Mouse (Mus musculus): Measurements from ENCODE around the gene Gpsm1. TPM values are rescaled to one million over a fixed set of nuclear protein-coding genes. Genes with fewer than 3 reads are reported as not detected.
A peak's percentile ranks its signal among the peaks of the same experiment; 100 is the strongest.

Gene Gpsm1
- total RNA-seq, 2 experiments from 2014 or later = 103 to 108 TPM

DNA sequence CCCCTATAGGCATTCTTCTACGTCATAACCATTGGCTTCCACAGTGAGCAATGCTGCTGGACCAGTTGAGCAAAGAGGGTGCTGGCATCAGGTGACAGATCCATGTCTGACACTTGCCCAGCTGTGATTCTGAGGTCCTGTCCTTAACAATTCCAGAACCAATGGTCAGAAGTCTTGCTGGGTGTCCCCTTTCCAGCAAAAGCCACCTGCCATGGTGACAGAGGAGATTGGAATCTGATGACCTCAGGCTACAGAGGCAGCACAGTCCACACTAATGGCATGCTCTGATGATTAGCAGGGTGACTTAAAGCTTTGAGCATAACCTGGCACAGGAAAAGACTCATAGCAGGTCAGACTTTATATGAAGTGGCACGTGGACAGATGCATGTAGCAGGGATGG is 9.8 kb upstream of the Gpsm1 start:
- no peak for DNase-seq (ENCODE audit: extremely low spot score in 1 of 2, low spot score in 2 of 2)
- intact Hi-C loops (cut with DNase I) = no loop called here

DNA sequence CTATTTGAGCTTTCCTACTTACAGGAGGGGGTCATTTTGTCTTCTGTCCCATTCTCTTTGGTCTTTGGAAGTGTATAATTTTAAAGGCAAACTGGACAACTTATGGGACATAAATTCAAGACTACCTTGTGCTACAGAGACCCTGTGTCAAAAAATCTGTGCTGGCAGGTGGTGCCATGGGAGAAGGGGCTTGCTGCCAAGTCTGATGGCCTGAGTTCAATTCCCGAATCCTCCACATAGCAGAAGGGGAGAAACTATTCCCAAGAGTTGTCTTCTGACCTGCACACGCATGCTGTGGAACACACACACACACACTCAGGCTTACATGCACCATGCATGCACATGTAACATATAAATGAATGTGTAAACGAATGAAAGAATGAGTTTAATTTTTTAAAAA is 8.6 kb upstream of the Gpsm1 start:
- DNase-seq (ENCODE audit: extremely low spot score in 1 of 2, low spot score in 2 of 2) = no peak
- intact Hi-C loops (cut with DNase I) = no loop called here

DNA sequence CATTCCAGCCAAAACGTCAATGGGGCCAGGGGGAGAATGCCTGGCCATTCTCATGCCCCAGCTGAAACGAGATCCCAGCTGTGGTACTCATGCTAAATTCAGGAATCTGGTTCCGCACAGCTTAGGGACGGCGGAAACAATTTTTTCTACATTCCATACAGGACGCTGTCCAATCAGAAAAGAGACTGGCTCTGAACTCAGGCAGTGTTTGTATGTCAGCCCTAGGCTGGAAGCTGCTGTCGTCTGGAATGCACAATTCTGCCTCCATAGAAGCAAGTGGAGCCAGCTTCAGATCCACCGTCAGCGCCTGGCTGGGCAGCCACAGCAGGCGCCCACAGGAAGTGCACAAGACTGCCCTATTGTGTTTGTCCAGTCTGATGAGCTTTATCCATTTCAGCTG is 5.6 kb upstream of the Gpsm1 start:
- intact Hi-C loops (cut with DNase I) = no loop called here
- no peak for DNase-seq (ENCODE audit: extremely low spot score in 1 of 2, low spot score in 2 of 2)

DNA sequence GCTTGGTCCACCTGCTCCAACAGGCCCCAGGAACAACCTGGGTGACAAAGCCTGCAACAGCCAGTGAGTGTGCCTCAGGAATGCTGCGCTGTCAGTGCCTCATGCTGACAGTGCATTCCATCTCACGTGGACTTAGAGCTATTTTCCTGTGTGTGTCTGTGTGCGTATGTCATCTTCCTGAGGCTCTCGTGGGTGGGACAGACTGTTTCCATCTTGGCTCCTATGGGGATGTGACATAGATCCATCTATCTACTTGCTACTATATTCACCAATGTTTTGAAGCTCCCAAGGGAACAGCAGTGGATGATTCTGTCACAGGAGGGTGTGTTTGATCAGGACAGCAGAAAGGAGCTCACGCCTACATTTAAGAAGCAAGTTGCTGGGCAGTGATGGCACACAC is 3.4 kb upstream of the Gpsm1 start:
- intact Hi-C loops (cut with DNase I) = no loop called here
- no peak for DNase-seq (ENCODE audit: extremely low spot score in 1 of 2, low spot score in 2 of 2)

DNA sequence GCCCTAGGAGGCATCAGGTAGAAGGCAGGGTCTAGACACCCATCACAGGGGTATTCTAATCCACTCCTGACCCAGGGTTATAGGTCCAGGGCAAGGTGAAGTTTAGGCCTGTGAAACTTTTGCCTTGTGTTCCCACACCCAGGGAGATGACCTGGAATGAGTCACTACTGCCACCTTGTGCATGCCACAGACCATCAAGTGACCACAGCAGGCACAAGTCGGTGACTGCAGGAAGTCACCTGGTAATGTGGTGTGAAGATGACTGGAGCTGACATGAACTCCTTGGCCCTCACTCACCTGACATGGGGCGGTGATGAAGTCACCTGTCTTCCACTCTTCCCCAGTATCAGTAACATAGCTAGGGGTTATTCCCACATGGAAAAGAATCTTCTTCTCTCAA is 2.5 kb upstream of the Gpsm1 start:
- DNase-seq (ENCODE audit: extremely low spot score in 1 of 2, low spot score in 2 of 2) = no peak
- intact Hi-C loops (cut with DNase I) = no loop called here

DNA sequence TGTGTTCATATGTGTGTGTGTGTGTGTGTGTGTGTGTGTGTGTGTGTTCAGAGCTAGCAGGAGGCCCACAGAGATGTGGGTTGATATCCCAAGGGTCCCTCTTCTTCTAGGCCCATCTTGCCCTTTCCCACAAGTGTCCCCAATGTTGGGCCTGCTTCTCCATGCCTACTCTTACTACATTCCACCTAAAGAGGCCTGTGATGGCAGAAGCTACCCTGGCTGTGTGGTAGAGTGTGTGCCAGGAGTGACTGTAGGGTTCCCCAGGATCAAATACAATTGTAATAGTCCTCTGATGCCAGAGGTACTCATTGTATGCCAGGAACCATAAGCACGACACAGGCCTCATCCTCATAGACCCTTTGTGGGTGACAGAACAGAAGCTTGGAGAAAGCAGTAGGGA is 1.9 kb upstream of the Gpsm1 start:
- intact Hi-C loops (cut with DNase I) = no loop called here
- no peak for DNase-seq (ENCODE audit: extremely low spot score in 1 of 2, low spot score in 2 of 2)

DNA sequence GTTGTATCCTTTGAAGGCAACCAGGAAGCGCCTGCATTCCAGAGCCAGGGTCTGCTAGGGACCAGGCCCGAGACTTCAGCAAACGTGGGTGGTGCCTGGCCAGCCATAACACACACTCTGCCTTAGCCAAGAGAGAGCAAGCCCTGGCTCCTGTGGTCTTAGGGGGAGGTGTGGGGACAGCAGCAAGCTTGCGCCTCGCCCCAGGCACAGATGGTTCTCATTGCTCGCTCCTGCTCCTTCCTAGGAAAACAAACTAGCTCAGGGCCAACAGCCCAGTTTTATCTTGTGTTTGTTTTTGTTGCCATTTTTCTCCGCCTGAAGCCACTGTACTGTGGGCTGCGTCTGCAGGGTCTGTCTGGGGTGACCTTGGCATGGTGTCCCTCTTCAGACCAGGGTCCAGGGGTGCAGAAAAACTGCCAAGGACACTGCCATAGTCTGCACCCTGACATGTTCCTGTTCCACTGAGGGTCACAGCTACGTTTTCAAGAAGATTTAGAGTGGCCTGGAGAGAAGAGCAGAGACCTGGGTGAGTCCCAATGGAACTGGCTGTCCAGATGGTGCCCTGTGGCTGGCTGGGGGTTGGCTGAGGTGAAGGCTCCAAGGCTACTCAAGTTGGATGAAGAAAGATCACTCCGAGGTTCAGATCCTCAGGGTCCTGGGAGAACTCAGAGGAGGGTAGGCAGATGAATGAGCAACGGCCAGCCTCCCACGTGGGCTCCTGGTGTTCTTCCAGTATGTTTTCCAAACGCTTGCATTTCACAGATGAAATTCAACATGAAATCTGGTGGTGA is 839 bp upstream of the Gpsm1 start:
- intact Hi-C loops (cut with DNase I) = no loop called here

DNA sequence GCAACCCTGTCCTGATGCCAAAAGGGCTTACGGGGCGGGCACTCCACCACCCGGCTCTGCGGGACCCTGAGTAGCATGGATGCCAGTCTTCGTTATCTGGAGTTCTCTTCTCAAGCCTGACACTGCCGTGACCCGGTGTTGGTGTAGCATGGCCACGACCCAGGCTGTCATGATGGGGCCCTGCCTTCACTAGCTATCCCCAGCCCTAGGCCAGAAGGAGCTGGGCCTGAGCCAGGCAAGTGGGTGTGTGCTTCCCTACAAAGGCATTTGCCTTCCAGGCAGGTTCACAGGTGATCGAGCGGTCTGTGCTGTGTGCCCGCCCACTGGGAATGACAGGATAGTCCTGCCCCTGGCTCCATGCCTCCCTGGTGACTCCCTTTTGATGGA is 603 bp downstream of the Gpsm1 start:
- peak in 1 of 2 experiments; percentile 71 for DNase-seq (ENCODE audit: extremely low spot score in 1 of 2, low spot score in 2 of 2)
- intact Hi-C loops (cut with DNase I) = no loop called here

More for the DNA sequence above, 839 bp upstream of the Gpsm1 start:
- peak in 1 of 2 experiments; percentile 83 for DNase-seq (ENCODE audit: extremely low spot score in 1 of 2, low spot score in 2 of 2)

DNA sequence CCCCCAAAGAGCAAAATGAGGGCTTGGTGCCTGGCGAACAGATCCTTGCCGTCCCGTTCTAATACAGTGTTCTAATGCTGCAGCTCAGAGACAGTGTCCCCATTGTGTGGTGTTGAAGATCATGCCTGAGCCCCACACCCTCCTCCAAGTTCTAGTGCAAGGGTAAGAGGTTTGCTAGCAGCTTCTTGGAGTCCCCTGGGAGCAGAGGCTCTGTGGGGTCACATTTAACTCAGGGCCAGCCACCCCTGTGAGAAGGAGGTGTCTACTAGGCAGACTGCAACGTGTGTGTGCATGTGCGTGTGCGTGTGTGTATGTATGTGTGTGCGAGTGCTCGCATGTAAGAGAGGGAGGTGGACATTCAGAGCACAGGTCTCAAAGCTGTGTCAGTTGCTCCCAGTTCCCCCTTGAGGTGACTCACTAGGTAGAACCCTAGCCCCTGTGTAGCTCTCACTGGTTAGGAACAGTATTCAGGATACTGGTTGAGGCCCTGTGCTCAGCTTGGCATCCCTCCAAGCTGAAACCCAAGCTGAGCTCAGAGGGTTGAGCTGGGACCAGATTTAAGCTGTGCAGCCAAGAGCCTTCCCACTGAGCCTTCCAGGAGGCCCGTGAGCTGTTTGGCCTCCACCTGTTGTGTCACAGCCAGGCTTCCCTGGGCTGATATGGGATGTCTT is 1.4 kb downstream of the Gpsm1 start:
- intact Hi-C loops (cut with DNase I) = no loop called here
- no peak for DNase-seq (ENCODE audit: extremely low spot score in 1 of 2, low spot score in 2 of 2)

DNA sequence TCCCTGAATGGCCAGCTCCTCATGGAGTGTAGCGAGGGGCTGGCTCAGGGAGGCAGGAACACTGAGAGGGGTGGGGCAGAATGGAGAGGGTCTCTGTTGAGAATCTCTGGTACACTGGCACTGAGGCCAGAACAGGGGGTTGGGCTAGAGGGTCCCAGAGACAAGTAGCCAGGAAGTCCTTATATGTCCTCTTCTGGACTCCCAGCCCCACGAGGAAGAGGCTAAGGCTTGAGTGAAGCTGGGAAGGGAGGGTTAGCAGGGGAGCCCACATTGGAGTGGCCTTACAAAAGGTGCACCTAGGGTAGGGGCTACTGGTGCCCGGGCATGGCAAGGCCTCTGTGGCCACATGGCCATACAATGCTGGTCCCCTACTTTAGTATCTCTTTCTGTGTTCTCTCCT is 2.1 kb downstream of the Gpsm1 start:
- DNase-seq (ENCODE audit: extremely low spot score in 1 of 2, low spot score in 2 of 2) = no peak
- intact Hi-C loops (cut with DNase I) = no loop called here

DNA sequence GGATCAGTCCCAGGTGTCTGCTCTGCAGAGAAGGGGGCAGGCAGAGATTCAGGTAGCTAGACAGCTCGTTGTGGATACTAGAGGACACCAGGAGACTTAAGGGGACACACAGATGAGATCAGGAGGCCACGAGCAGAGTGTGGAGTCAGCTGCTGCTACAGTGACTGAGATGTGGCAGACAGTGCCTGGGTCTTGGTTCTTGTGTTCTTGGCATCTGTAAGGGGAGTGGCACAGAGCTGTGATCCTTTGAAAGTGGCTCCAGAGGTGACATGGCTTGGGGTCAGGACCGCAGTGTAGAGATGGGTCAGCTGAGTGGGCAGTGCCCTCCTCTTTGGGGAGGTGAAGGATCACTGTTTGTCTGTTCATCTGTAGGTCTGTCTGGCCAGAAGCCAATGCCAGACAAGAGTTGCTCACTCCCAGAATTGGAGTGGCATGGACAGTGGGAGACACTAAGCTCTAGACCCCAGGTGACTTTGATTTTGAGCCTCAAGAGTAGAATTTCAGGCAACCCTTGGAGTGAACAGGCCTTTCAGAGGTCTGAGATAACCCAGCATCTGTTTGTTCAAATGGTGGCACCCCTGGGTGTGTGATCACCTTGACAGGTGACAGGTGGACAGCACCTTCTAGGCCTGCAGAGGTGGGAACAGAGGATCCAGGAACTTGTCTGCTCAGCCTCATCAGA is 2.8 kb downstream of the Gpsm1 start:
- no peak for DNase-seq (ENCODE audit: extremely low spot score in 1 of 2, low spot score in 2 of 2)
- intact Hi-C loops (cut with DNase I) = no loop called here

DNA sequence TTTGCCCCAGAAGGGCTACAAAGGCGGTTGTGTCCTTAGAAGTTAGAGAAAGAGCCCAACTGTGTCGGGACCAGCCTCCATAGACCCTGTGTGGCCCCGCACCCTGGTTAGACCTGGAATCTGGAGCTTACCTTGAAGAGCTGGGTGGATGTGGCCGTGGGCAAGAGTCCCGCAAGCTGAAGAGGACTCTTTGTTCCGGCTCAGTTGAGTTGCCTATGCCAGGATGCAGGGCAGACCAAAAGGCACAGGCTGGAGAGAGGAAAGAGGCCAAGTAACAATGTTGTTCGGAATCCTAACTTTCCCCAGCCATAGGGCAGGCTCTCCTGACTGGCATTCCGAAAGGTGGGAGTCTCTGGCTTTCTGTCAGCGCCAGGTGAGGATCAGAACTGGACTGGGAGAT is 3.8 kb downstream of the Gpsm1 start:
- intact Hi-C loops (cut with DNase I) = no loop called here
- no peak for DNase-seq (ENCODE audit: extremely low spot score in 1 of 2, low spot score in 2 of 2)

DNA sequence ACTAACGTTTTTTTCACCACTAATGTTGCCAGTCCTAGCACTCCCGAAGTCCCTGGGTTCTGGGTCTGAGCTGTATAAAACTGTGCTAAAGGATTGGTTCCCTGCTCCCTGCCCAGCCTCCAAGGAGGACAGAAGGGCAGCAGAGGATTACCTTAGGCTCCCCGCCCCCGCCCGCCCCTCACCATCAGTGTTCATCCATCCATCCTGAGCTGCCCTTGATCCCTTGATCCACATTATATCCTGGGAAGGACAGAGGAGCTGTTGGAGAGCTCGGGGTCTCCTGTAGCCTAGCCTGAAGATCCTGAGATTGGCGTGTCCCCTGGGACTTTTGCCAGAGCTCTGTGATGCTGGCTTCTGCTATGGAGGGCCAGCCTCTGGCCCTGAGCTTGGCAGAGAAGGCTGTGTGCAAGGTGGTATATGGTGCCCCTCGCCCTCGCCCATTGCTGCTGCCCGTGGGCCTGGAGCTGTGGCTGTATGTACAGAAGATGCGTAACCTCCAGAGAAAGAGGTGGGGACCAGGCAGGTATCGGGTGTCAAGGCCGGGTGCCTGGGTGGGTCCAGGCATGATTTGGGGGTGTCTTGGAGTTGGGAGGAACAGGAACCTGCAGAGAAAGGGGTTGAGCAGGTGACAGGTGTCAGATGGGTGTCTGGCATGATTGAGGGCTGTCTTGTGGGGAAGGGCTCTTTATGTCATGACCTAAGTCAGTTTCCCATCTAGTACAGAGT is 4.4 kb downstream of the Gpsm1 start:
- DNase-seq (ENCODE audit: extremely low spot score in 1 of 2, low spot score in 2 of 2) = peak in 1 of 2 experiments; percentile 26
- intact Hi-C loops (cut with DNase I) = no loop called here

DNA sequence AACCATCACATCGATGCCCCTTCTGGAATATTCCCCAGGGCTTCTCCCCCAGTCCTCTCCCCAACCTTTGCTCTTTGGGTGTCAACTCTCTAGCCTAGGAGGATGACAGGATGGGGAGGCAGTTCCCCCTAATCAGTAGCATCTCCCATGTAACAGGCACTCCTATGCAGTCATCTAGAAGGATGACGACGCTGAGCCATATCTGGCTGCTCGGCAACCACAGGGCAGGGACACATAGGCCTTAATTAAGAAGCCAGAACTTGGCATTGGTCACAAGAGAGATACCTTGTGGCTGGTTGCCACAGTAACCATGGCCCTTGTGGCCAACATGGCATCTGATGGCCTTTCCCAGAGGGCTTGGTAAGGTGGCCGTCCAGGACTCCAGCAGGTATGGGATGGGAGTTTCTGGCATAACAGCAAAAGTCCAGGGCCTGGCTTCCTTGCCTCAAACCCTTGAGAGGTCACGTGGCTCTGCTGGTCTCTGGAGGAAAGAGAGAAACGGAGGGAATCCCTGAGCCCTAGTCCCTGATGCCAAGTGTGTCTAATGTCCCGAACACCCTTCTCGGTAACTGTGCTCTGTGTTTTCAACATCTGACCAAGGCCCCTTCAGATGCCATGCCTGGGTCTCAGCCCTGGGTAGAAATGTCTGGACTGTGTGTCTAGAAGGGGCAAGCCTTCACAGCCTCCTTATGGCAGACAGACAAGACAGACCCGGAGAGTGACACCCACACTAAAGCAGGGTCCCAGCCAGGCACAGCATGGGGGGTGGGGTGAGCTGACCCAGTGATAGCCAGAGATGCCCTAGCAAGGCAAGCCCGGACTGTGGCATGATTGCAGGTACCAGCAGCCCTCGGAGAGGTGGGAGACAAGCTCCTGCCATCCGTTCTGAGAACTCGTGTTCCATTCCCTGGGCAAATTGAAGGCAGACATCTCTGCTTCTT is 5.2 kb downstream of the Gpsm1 start:
- DNase-seq (ENCODE audit: extremely low spot score in 1 of 2, low spot score in 2 of 2) = peak in 1 of 2 experiments; percentile 25
- intact Hi-C loops (cut with DNase I) = no loop called here

DNA sequence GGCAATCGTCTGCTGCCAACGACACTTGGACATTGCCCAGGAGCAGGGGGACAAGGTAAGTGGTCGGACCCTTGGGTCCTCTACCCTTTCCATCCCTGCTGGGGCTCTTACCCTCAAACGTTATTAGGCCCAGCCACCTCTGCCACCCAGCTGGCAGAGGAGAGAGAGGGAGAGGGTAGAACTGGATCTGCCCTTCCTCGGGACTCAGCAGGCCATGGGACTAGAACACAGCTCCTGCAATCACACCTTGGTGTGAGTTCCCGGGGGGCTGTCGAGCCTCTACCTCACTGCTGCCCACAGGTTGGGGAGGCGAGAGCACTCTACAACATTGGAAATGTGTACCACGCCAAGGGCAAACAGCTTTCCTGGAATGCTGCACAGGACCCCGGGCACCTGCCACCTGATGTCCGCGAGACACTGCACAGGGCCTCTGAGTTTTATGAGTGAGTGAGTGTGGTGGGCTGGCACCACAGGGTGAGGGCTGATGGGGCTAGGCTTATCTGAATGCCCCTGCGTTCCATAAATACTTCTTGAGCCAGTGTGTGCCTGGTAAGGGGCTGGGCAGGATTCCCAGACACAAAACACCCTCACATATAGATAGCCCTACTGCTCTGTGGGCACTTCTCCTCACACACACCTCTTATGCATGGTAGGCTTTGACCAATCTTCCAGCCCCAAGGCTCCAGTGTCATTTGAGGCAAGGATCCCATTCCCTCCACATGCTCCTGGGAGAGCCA is 8.4 kb downstream of the Gpsm1 start:
- intact Hi-C loops (cut with DNase I) = no loop called here
- no peak for DNase-seq (ENCODE audit: extremely low spot score in 1 of 2, low spot score in 2 of 2)

DNA sequence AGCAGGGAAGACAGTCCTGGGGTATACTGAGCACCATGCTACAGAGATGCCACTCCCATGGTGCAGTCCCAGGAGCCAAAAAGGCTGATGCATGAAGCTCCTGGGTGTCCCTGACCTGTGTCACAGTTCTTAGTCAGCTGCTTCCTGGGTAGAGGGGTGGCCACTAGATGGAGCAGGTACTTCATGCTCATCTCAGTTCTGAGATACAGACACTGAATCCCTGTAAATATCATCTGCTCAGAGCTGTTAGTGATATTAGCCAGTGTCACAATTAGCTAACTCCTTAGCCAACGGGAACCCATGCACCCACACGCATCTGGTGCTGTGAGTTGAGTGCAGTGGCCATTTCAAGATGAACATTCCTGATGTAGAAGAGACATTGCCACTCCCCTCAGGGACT is 9.6 kb downstream of the Gpsm1 start:
- DNase-seq (ENCODE audit: extremely low spot score in 1 of 2, low spot score in 2 of 2) = no peak
- intact Hi-C loops (cut with DNase I) = no loop called here

DNA sequence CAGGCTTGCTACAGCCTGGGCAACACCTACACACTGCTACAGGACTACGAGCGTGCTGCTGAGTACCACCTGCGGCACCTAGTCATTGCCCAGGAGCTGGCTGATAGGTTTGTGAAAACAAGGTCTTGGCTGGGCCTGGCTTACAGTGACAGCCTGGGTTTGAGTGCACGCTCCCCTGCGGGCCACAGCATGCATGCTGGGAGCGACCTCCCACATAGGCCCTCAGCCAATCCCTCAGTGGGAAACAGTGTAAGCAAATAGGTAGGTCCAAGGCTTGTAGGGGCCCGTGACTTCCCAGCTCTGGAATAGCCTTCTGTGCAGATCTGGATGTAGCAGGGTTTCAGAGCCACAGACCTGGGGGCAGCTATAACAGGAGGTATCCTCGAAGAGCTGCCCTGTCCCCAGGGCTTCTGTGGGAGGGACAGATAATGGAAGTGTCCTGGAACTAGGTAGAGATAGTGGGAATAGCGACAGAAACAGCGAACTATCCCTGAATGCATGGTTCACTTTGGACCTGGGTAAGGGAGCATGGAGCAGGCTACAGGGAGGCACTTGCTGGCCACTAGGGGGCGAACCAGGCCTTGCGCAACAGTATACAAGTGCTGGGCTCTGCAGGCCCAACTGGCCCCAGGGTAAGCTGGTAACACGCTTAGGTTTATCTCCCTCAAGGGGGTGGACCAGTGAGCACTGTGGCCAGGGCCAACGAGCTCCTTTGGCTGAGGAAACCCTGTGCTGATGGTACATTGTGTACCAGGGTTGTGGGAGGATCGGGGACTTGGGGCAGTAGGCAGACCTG is 10.3 kb downstream of the Gpsm1 start:
- DNase-seq (ENCODE audit: extremely low spot score in 1 of 2, low spot score in 2 of 2) = peak in 1 of 2 experiments; percentile 78
- intact Hi-C loops (cut with DNase I) = no loop called here

All from left cerebral cortex, postnatal 10 days (tissue).